Mouse (Mus musculus): ENCODE results near the gene Ube2d1.

Ube2d1 gene

GRCm38 (mm10) chr10:71284511-71285125, 444 bp downstream of the Ube2d1 start:
- no peak for DNase-seq (ENCODE audit: low spot score)

- no peak for DNase-seq (ENCODE audit: low spot score)
Observed at GRCm38 (mm10) chr10:71284131-71284510, 941 bp downstream of the Ube2d1 start.

GRCm38 (mm10) chr10:71273008-71273739, 11.9 kb downstream of the Ube2d1 start:
- DNase-seq (ENCODE audit: low spot score): no peak

- no peak for DNase-seq (ENCODE audit: low spot score)
Observed at GRCm38 (mm10) chr10:71267973-71268372, 17.1 kb downstream of the Ube2d1 start.

GRCm38 (mm10) chr10:71267511-71267910, 17.6 kb downstream of the Ube2d1 start:
- DNase-seq (ENCODE audit: low spot score): no peak

- no peak for DNase-seq (ENCODE audit: low spot score)
Observed at GRCm38 (mm10) chr10:71265067-71265466, 20.0 kb downstream of the Ube2d1 start.

- DNase-seq (ENCODE audit: low spot score): no peak
Observed at GRCm38 (mm10) chr10:71261637-71262036, 23.4 kb downstream of the Ube2d1 start.

- no peak for DNase-seq (ENCODE audit: low spot score)
Observed at GRCm38 (mm10) chr10:71258943-71259342, 26.1 kb downstream of the Ube2d1 start.

GRCm38 (mm10) chr10:71258516-71258915, 26.5 kb downstream of the Ube2d1 start:
- DNase-seq (ENCODE audit: low spot score): no peak

GRCm38 (mm10) chr10:71253147-71253546, 31.9 kb downstream of the Ube2d1 start:
- no peak for DNase-seq (ENCODE audit: low spot score)

- DNase-seq (ENCODE audit: low spot score): no peak
Observed at GRCm38 (mm10) chr10:71252421-71252820, 32.6 kb downstream of the Ube2d1 start.

GRCm38 (mm10) chr10:71251846-71252245, 33.2 kb downstream of the Ube2d1 start:
- no peak for DNase-seq (ENCODE audit: low spot score)

- no peak for DNase-seq (ENCODE audit: low spot score)
Observed at GRCm38 (mm10) chr10:71251256-71251655, 33.8 kb downstream of the Ube2d1 start.

GRCm38 (mm10) chr10:71250472-71250871, 34.6 kb downstream of the Ube2d1 start:
- DNase-seq (ENCODE audit: low spot score): no peak

- DNase-seq (ENCODE audit: low spot score): no peak
Observed at GRCm38 (mm10) chr10:71249086-71249880, 35.8 kb downstream of the Ube2d1 start.

- peak; percentile 30 for DNase-seq (ENCODE audit: low spot score)
Observed at GRCm38 (mm10) chr10:71246956-71247355, 38.1 kb downstream of the Ube2d1 start.

- peak; percentile 55 for DNase-seq (ENCODE audit: low spot score)
Observed at GRCm38 (mm10) chr10:71239479-71240120, 45.5 kb downstream of the Ube2d1 start.

- no peak for DNase-seq (ENCODE audit: low spot score)
Observed at GRCm38 (mm10) chr10:71238240-71238554, 46.9 kb downstream of the Ube2d1 start, which contains the start of gene Tfam. Gene Tfam, minus strand, starts transcription at chr10:71238280.

GRCm38 (mm10) chr10:71237516-71238239, 47.4 kb downstream of the Ube2d1 start:
- DNase-seq (ENCODE audit: low spot score): peak; percentile 95

- DNase-seq (ENCODE audit: low spot score): no peak
Observed at GRCm38 (mm10) chr10:71234071-71234470, 51.0 kb downstream of the Ube2d1 start.

GRCm38 (mm10) chr10:71225894-71226293, 59.2 kb downstream of the Ube2d1 start:
- DNase-seq (ENCODE audit: low spot score): peak; percentile 71

- DNase-seq (ENCODE audit: low spot score): no peak
Observed at GRCm38 (mm10) chr10:71223101-71223500, 62.0 kb downstream of the Ube2d1 start.

Measured in lung, postnatal 25 days (tissue).